Mouse (Mus musculus) myocyte (in vitro differentiated cells): ENCODE measurements around the gene Gm20388. TPM values are rescaled to one million over a fixed set of nuclear protein-coding genes. Genes with fewer than 3 reads are reported as not detected.

ENCODE experiments used
- H3K27me3 ChIP-seq: one replicate; pipeline ENCODE4 v1.6.1; 2011; ENCODE audit not compliant: control insufficient read depth, insufficient read depth, insufficient read length
- H3K36me3 ChIP-seq: one replicate; pipeline ENCODE4 v1.6.1; 2011; ENCODE audit not compliant: control insufficient read depth, insufficient read depth
- H3K4me2 ChIP-seq: one replicate; pipeline ENCODE4 v1.6.1; 2011; ENCODE audit warnings: low read depth, control low read depth
- H3K4me3 ChIP-seq: one replicate; pipeline ENCODE4 v1.5.1; 2011; ENCODE audit warnings: mild to moderate bottlenecking, control low read depth, moderate library complexity
- H3K79me2 ChIP-seq: one replicate; pipeline ENCODE4 v1.6.1; 2011; ENCODE audit not compliant: control insufficient read depth, insufficient read depth
- H3ac ChIP-seq: one replicate; pipeline ENCODE4 v1.6.1; 2011; ENCODE audit not compliant: control insufficient read depth, insufficient read length
- CEBPB ChIP-seq: IDR thresholded peaks from 2 replicates; pipeline ENCODE4 v1.6.1; 2011; ENCODE audit warnings: mild to moderate bottlenecking, moderate library complexity; ENCODE audit not compliant: poor library complexity, insufficient read depth, severe bottlenecking
- E2F4 ChIP-seq: IDR thresholded peaks from one replicate; pipeline ENCODE4 v1.6.1; 2011; ENCODE audit warnings: mild to moderate bottlenecking, control low read depth, moderate library complexity; ENCODE audit not compliant: insufficient read depth
- MAX ChIP-seq: IDR thresholded peaks from one replicate; pipeline ENCODE4 v1.6.1; 2011; ENCODE audit warnings: low read depth, mild to moderate bottlenecking, control low read depth
- MYOD1 ChIP-seq, 3 experiments: IDR thresholded peaks; one replicate each; pipeline ENCODE4 v1.6.1; 2011; ENCODE audit warnings: control low read depth in 2 of 3, low read depth in 2 of 3, mild to moderate bottlenecking in 2 of 3, moderate library complexity in 1 of 3; ENCODE audit not compliant: insufficient read length in 2 of 3, control insufficient read depth in 1 of 3
- MYOG ChIP-seq, 3 experiments: IDR thresholded peaks; one replicate each; pipeline ENCODE4 v1.6.1; 2011; ENCODE audit warnings: control low read depth in 2 of 3, low read depth in 2 of 3, mild to moderate bottlenecking in 2 of 3; ENCODE audit not compliant: insufficient read length in 2 of 3, control insufficient read depth in 1 of 3, insufficient read depth in 1 of 3
- POLR2A ChIP-seq: IDR thresholded peaks from one replicate; pipeline ENCODE4 v1.6.1; 2011; ENCODE audit warnings: low read depth, mild to moderate bottlenecking, control low read depth, moderate library complexity; ENCODE audit not compliant: insufficient read length
- POLR2AphosphoS2 ChIP-seq: IDR thresholded peaks from one replicate; pipeline ENCODE4 v1.6.1; 2011; ENCODE audit warnings: low read depth, control low read depth; ENCODE audit not compliant: insufficient read length
- REST ChIP-seq: IDR thresholded peaks from one replicate; pipeline ENCODE4 v1.6.1; 2011; ENCODE audit warnings: mild to moderate bottlenecking, control low read depth, moderate library complexity; ENCODE audit not compliant: insufficient read depth, insufficient read length
- SRF ChIP-seq: IDR thresholded peaks from one replicate; pipeline ENCODE4 v1.6.1; 2011; ENCODE audit warnings: low read depth; ENCODE audit not compliant: control insufficient read depth, insufficient read length
- TCF12 ChIP-seq: IDR thresholded peaks from one replicate; pipeline ENCODE4 v1.6.1; 2011; ENCODE audit warnings: mild to moderate bottlenecking, control low read depth; ENCODE audit not compliant: poor library complexity, insufficient read depth, severe bottlenecking
- TCF3 ChIP-seq: IDR thresholded peaks from one replicate; pipeline ENCODE4 v1.6.1; 2011; ENCODE audit warnings: low read depth, control low read depth; ENCODE audit not compliant: insufficient read length
- USF1 ChIP-seq: IDR thresholded peaks from one replicate; pipeline ENCODE4 v1.6.1; 2011; ENCODE audit warnings: low read depth, mild to moderate bottlenecking, control low read depth, moderate library complexity
- polyA plus RNA-seq: library from polyadenylated mRNA; unstranded; fragments of >200 nt; fragmentation: generic; extraction: Trizol; gene quantifications from one replicate; pipeline ENCODE4 v1.2.1, GENCODE M21; 2012; ENCODE audit warnings: missing spikeins

The Gm20388 gene
- polyA plus RNA-seq, 1 experiment = 15.3 TPM

GRCm38 (mm10) chr8:121342931-121343330, 1432.3 kb downstream of the Gm20388 start:
- no peak overlapping the region for H3K4me3 ChIP-seq
- no peaks in the 10 kb centered on the region for H3K36me3 ChIP-seq
- H3ac ChIP-seq = no peak overlapping the region
- peaks cover 49% of the 10 kb centered on the region for H3K27me3 ChIP-seq
- H3K79me2 ChIP-seq = no peaks in the 10 kb centered on the region
- no peak overlapping the region for H3K4me2 ChIP-seq
- TF ChIP-seq TCF12 (no peak), MYOG (IDR thresholded peaks at IDR 0.05; ENCODE audit: control insufficient read depth in 1 of 3, insufficient read depth in 1 of 3, insufficient read length in 2 of 3, low read depth in 2 of 3) (no peak), TCF3 (no peak), CEBPB (no peak), POLR2AphosphoS2 (no peak)

DNA sequence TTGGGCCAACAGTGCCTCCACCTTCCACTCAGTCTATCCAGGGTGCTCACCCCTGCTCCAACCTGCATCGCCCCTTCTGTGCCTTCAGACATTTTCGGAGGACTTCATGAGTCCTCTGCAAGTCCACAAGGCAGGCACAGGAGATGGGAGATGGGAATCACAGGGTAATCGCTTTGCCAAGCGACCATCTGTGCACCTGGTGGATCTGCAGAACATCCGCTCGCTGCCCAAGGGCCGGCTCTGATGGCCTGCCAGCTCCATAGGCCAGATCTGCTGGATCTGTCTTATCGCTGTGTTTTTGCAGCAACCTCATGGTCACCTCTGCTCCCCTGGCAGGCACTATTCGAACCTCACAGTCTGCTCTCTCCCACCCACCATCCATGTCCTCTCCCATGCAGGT, 1433.8 kb downstream of the Gm20388 start:
- H3K27me3 ChIP-seq = peaks cover 53% of the 10 kb centered on the region
- H3ac ChIP-seq = no peak overlapping the region
- no peak for TF ChIP-seq SRF
- TF ChIP-seq USF1 = no peak
- no peak for TF ChIP-seq E2F4
- no peak for TF ChIP-seq POLR2A
- no peak for TF ChIP-seq REST
- TF ChIP-seq MAX = no peak
- no peak for TF ChIP-seq POLR2AphosphoS2
- TF ChIP-seq TCF3 = no peak
- TF ChIP-seq MYOD1 (IDR thresholded peaks at IDR 0.05; ENCODE audit: control insufficient read depth in 1 of 3, insufficient read length in 2 of 3, low read depth in 2 of 3) = no peak
- H3K4me2 ChIP-seq = no peak overlapping the region
- H3K79me2 ChIP-seq = no peaks in the 10 kb centered on the region
- H3K36me3 ChIP-seq = no peaks in the 10 kb centered on the region
- no peak overlapping the region for H3K4me3 ChIP-seq

DNA sequence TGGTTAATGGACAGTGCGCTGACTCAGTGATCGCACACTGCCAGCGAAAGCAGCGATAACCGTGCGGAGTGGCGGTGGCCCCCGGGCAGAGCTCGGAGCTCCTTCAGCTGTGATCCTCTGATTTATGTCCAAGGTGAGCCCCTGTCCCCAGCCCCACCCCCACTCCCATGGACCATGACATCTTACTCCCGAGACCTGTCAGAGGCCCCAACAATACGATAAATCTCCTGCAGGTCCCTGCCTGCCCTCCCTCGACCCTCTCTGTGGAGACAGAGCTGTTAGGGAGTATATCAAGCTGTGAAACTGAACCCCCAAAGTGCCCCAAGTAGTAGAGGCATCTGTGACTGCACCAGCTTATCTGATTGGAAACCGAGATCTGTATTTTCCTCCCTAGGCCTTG, 1435.5 kb downstream of the Gm20388 start:
- H3K36me3 ChIP-seq = no peaks in the 10 kb centered on the region
- no peak overlapping the region for H3ac ChIP-seq
- no peak overlapping the region for H3K4me3 ChIP-seq
- H3K79me2 ChIP-seq = no peaks in the 10 kb centered on the region
- H3K4me2 ChIP-seq = no peak overlapping the region
- H3K27me3 ChIP-seq = peaks cover 63% of the 10 kb centered on the region
- no peak for TF ChIP-seq TCF12
- no peak for TF ChIP-seq REST
- no peak for TF ChIP-seq POLR2AphosphoS2
- no peak for TF ChIP-seq USF1
- TF ChIP-seq SRF = no peak
- no peak for TF ChIP-seq TCF3
- TF ChIP-seq E2F4 = no peak
- TF ChIP-seq MAX = no peak
- TF ChIP-seq POLR2A = no peak
- no peak for TF ChIP-seq MYOG (IDR thresholded peaks at IDR 0.05; ENCODE audit: control insufficient read depth in 1 of 3, insufficient read depth in 1 of 3, insufficient read length in 2 of 3, low read depth in 2 of 3)
- no peak for TF ChIP-seq MYOD1 (IDR thresholded peaks at IDR 0.05; ENCODE audit: control insufficient read depth in 1 of 3, insufficient read length in 2 of 3, low read depth in 2 of 3)
- TF ChIP-seq CEBPB = no peak

GRCm38 (mm10) chr8:121346862-121347261, 1436.2 kb downstream of the Gm20388 start:
- Histone ChIP-seq H3ac (no peak overlapping the region), H3K36me3 (no peaks in the 10 kb centered on the region), H3K4me3 (no peak overlapping the region), H3K4me2 (no peak overlapping the region), H3K79me2 (no peaks in the 10 kb centered on the region), H3K27me3 (peaks cover 65% of the 10 kb centered on the region)
- no peak for TF ChIP-seq POLR2AphosphoS2
- no peak for TF ChIP-seq CEBPB
- no peak for TF ChIP-seq POLR2A
- no peak for TF ChIP-seq MYOG (IDR thresholded peaks at IDR 0.05; ENCODE audit: control insufficient read depth in 1 of 3, insufficient read depth in 1 of 3, insufficient read length in 2 of 3, low read depth in 2 of 3)
- TF ChIP-seq MAX = no peak
- TF ChIP-seq E2F4 = no peak
- TF ChIP-seq USF1 = no peak
- TF ChIP-seq REST = no peak
- no peak for TF ChIP-seq TCF12
- no peak for TF ChIP-seq SRF
- TF ChIP-seq MYOD1 (IDR thresholded peaks at IDR 0.05; ENCODE audit: control insufficient read depth in 1 of 3, insufficient read length in 2 of 3, low read depth in 2 of 3) = no peak
- TF ChIP-seq TCF3 = no peak

GRCm38 (mm10) chr8:121348998-121349397, 1438.4 kb downstream of the Gm20388 start:
- Histone ChIP-seq H3ac (no peak overlapping the region), H3K4me2 (no peak overlapping the region), H3K27me3 (peaks cover 63% of the 10 kb centered on the region), H3K36me3 (no peaks in the 10 kb centered on the region), H3K4me3 (no peak overlapping the region), H3K79me2 (no peaks in the 10 kb centered on the region)
- TF ChIP-seq MYOG (IDR thresholded peaks at IDR 0.05; ENCODE audit: control insufficient read depth in 1 of 3, insufficient read depth in 1 of 3, insufficient read length in 2 of 3, low read depth in 2 of 3) = no peak
- no peak for TF ChIP-seq MYOD1 (IDR thresholded peaks at IDR 0.05; ENCODE audit: control insufficient read depth in 1 of 3, insufficient read length in 2 of 3, low read depth in 2 of 3)
